Mouse (Mus musculus) kidney, postnatal 25 days (tissue): ENCODE measurements at regions not wholly inside any gene's neighbourhood (a gene's known extent, or its start where the extent isn't known, plus 50 kb on each side); places are given as distances from the start of the nearest gene placed in this dataset.

Experiments used
- DNase-seq, 2 experiments: peaks; one replicate each; pipeline ENCODE4 v3.0.0; 2021; ENCODE audit warnings: mixed read lengths in 2 of 2

DNA sequence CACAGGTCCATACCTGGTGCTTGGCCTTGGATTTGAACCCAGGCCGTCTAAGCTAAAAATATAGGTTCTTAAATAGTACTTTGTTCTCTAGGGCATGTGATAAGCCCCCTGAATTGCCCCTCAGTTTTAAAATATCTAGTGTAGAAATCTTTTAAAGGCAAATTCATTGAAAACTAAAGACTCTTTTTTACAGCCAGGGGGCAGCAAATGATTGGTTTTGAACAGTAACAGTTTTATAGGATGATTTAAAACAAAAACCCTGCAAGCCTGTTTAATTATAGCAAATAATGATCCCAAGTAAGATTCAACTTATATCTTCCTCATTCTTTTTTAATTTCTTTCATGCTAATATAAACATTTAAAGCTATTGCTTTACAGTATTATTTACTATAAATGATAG, 58.9 kb upstream of the Fam92a start:
- peak in 1 of 2 experiments; percentile 50 for DNase-seq
